Mouse (Mus musculus) embryonic facial prominence, embryonic 11.5 days (tissue): Measurements from ENCODE around the gene Irf1. TPM values are rescaled to one million over a fixed set of nuclear protein-coding genes. Genes with fewer than 3 reads are reported as not detected.

Source experiments
- ATAC-seq: fragments of 200-750 bp; cut with Nextera tagmentation; replicated peaks from 2 replicates; pipeline ENCODE4 v1.8.0; 2017; ENCODE audit warnings: low read depth; ENCODE audit not compliant: insufficient number of reproducible peaks, low FRiP score, low TSS enrichment
- DNase-seq: peaks from one replicate; pipeline ENCODE4 v3.0.0-alpha.2; 2015; ENCODE audit warnings: low spot score
- H3K27ac ChIP-seq: fragments of 300-500 bp; sonication (generic); replicated peaks from 2 replicates; pipeline ENCODE4 v1.5.1; 2014; ENCODE audit warnings: mild to moderate bottlenecking, low read depth, low read length, control low read depth
- H3K27me3 ChIP-seq: fragments of 300-500 bp; sonication (generic); 2 replicates; pipeline ENCODE4 v1.6.1; 2014; ENCODE audit warnings: mild to moderate bottlenecking, low read length, moderate library complexity, mixed read lengths; ENCODE audit not compliant: control insufficient read depth, insufficient read depth
- H3K36me3 ChIP-seq: fragments of 300-500 bp; sonication (generic); replicated peaks from 2 replicates; pipeline ENCODE4 v1.6.1; 2014; ENCODE audit warnings: low read depth, mild to moderate bottlenecking, low read length, moderate library complexity, mixed read lengths; ENCODE audit not compliant: control insufficient read depth, insufficient read depth
- H3K4me1 ChIP-seq: fragments of 300-500 bp; sonication (generic); 2 replicates; pipeline ENCODE4 v1.6.1; 2014; ENCODE audit warnings: low read length, mixed read lengths; ENCODE audit not compliant: control insufficient read depth, insufficient read depth
- H3K4me2 ChIP-seq: fragments of 300-500 bp; sonication (generic); 2 replicates; pipeline ENCODE4 v1.6.1; 2014; ENCODE audit warnings: low read depth, mild to moderate bottlenecking, control low read depth, low read length, moderate library complexity
- H3K4me3 ChIP-seq: fragments of 300-500 bp; sonication (generic); 2 replicates; pipeline ENCODE4 v1.5.1; 2014; ENCODE audit warnings: low read depth, low read length, control low read depth
- H3K9ac ChIP-seq: fragments of 300-500 bp; sonication (generic); replicated peaks from 2 replicates; pipeline ENCODE4 v1.6.1; 2014; ENCODE audit warnings: mild to moderate bottlenecking, control low read depth, low read length
- H3K9me3 ChIP-seq: fragments of 300-500 bp; sonication (generic); replicated peaks from 2 replicates; pipeline ENCODE4 v1.6.1; 2016; ENCODE audit warnings: mild to moderate bottlenecking, low read length, inconsistent platforms, mixed read lengths; ENCODE audit not compliant: control insufficient read depth
- WGBS: fragments of 180-500 bp; shearing (Covaris S2); extraction: QIAGEN DNeasy Blood & Tissue Kit; methylation state at CpG from one replicate; pipeline ENCODE4 v1.1.7; 2014; 5-methylcytosine and 5-hydroxymethylcytosine counted together
- polyA plus RNA-seq: library from polyadenylated mRNA; unstranded; fragments of >200 nt; fragmentation: Nextera tagmentation; extraction: Ambion mirVana; gene quantifications from 2 replicates; pipeline ENCODE4 v1.2.1, GENCODE M21; 2014

Irf1 gene
- polyA plus RNA-seq, 1 experiment from 2014 or later = 7.0 TPM

GRCm38 (mm10) chr11:53771001-53771744, 1.4 kb downstream of the Irf1 start:
- no peaks in the 10 kb centered on the region for H3K9me3 ChIP-seq
- H3K27ac ChIP-seq = no peak overlapping the region
- 82% methylated on average over 11 of the region's 11 CpGs for WGBS
- ATAC-seq = no peak
- H3K9ac ChIP-seq = no peak overlapping the region
- H3K4me1 ChIP-seq = no peaks in the 10 kb centered on the region; the same call in 1 of the 2 replicates
- peak overlapping the region; percentile 11 for H3K4me2 ChIP-seq
- no peak overlapping the region for H3K4me3 ChIP-seq
- DNase-seq = no peak
- H3K27me3 ChIP-seq = no peaks in the 10 kb centered on the region
- H3K36me3 ChIP-seq = no peaks in the 10 kb centered on the region

- DNase-seq (no peak), ATAC-seq (no peak)
- H3K4me1 ChIP-seq = no peaks in the 10 kb centered on the region; the same call in 1 of the 2 replicates
- 71% methylated on average over 9 of the region's 9 CpGs for WGBS
- no peaks in the 10 kb centered on the region for H3K27me3 ChIP-seq
- H3K27ac ChIP-seq = no peak overlapping the region
- H3K36me3 ChIP-seq = no peaks in the 10 kb centered on the region
- no peak overlapping the region for H3K9ac ChIP-seq
- no peak overlapping the region for H3K4me2 ChIP-seq
- no peaks in the 10 kb centered on the region for H3K9me3 ChIP-seq
- no peak overlapping the region for H3K4me3 ChIP-seq
Observed at GRCm38 (mm10) chr11:53772536-53772935, 2.7 kb downstream of the Irf1 start.

GRCm38 (mm10) chr11:53773087-53773486, 3.3 kb downstream of the Irf1 start, which contains the start of gene Gm17334:
Gene Gm17334, minus strand, starts transcription at chr11:53773187.
- WGBS = 85% methylated on average over 5 of the region's 5 CpGs
- Histone ChIP-seq H3K9ac (no peak within 1 kb of the TSS), H3K27me3 (no peaks in the 10 kb centered on the region), H3K36me3 (no peaks in the 10 kb centered on the region), H3K27ac (no peak within 1 kb of the TSS), H3K9me3 (no peaks in the 10 kb centered on the region), H3K4me2 (no peak within 1 kb of the TSS), H3K4me1 (no peaks in the 10 kb centered on the region; the same call in 1 of the 2 replicates), H3K4me3 (no peak within 1 kb of the TSS)
- DNase-seq (no peak), ATAC-seq (no peak)

GRCm38 (mm10) chr11:53773641-53774360, 4.0 kb downstream of the Irf1 start:
- Histone ChIP-seq H3K27me3 (no peaks in the 10 kb centered on the region), H3K4me3 (no peak overlapping the region), H3K4me2 (no peak overlapping the region), H3K4me1 (no peaks in the 10 kb centered on the region; the same call in 1 of the 2 replicates), H3K36me3 (no peaks in the 10 kb centered on the region), H3K27ac (no peak overlapping the region), H3K9ac (no peak overlapping the region), H3K9me3 (no peaks in the 10 kb centered on the region)
- ATAC-seq = no peak
- WGBS = 86% methylated on average over 16 of the region's 16 CpGs
- DNase-seq = no peak

- H3K9ac ChIP-seq = no peak overlapping the region
- WGBS = 85% methylated on average over 13 of the region's 13 CpGs
- H3K4me2 ChIP-seq = no peak overlapping the region
- H3K36me3 ChIP-seq = no peaks in the 10 kb centered on the region
- ATAC-seq (no peak), DNase-seq (no peak)
- H3K4me3 ChIP-seq = no peak overlapping the region
- no peaks in the 10 kb centered on the region for H3K4me1 ChIP-seq
- no peak overlapping the region for H3K27ac ChIP-seq
- no peaks in the 10 kb centered on the region for H3K27me3 ChIP-seq
- no peaks in the 10 kb centered on the region for H3K9me3 ChIP-seq
Observed at GRCm38 (mm10) chr11:53774659-53775255, 4.9 kb downstream of the Irf1 start.

- H3K9me3 ChIP-seq = no peaks in the 10 kb centered on the region
- H3K4me2 ChIP-seq = no peak overlapping the region
- H3K9ac ChIP-seq = no peak overlapping the region
- H3K27ac ChIP-seq = no peak overlapping the region
- no peaks in the 10 kb centered on the region for H3K4me1 ChIP-seq
- H3K4me3 ChIP-seq = no peak overlapping the region
- no peaks in the 10 kb centered on the region for H3K27me3 ChIP-seq
- WGBS = 50% methylated on average over 5 of the region's 5 CpGs
- no peak for ATAC-seq
- no peaks in the 10 kb centered on the region for H3K36me3 ChIP-seq
- DNase-seq = no peak
Observed at GRCm38 (mm10) chr11:53777736-53778135, 7.9 kb downstream of the Irf1 start.

GRCm38 (mm10) chr11:53778455-53778854, 8.6 kb downstream of the Irf1 start:
- WGBS = 77% methylated on average over 5 of the region's 5 CpGs
- H3K36me3 ChIP-seq = no peaks in the 10 kb centered on the region
- H3K4me1 ChIP-seq = no peaks in the 10 kb centered on the region
- DNase-seq (no peak), ATAC-seq (no peak)
- H3K27me3 ChIP-seq = no peaks in the 10 kb centered on the region
- no peaks in the 10 kb centered on the region for H3K9me3 ChIP-seq
- no peak overlapping the region for H3K9ac ChIP-seq
- H3K27ac ChIP-seq = no peak overlapping the region
- H3K4me3 ChIP-seq = no peak overlapping the region
- H3K4me2 ChIP-seq = no peak overlapping the region

- WGBS = 89% methylated on average over 2 of the region's 2 CpGs
- H3K9ac ChIP-seq = no peak overlapping the region
- H3K36me3 ChIP-seq = no peaks in the 10 kb centered on the region
- no peak overlapping the region for H3K4me2 ChIP-seq
- ATAC-seq (no peak), DNase-seq (no peak)
- no peaks in the 10 kb centered on the region for H3K4me1 ChIP-seq
- no peak overlapping the region for H3K27ac ChIP-seq
- no peaks in the 10 kb centered on the region for H3K9me3 ChIP-seq
- no peaks in the 10 kb centered on the region for H3K27me3 ChIP-seq
- H3K4me3 ChIP-seq = no peak overlapping the region
Observed at GRCm38 (mm10) chr11:53779808-53780207, 10.0 kb downstream of the Irf1 start.
